Mouse (Mus musculus): ENCODE data around the gene Maml1. TPM values are rescaled to one million over a fixed set of nuclear protein-coding genes. Genes with fewer than 3 reads are reported as not detected.

The Maml1 gene
- polyA plus RNA-seq, 1 experiment from 2014 or later: 3.9 TPM

DNA sequence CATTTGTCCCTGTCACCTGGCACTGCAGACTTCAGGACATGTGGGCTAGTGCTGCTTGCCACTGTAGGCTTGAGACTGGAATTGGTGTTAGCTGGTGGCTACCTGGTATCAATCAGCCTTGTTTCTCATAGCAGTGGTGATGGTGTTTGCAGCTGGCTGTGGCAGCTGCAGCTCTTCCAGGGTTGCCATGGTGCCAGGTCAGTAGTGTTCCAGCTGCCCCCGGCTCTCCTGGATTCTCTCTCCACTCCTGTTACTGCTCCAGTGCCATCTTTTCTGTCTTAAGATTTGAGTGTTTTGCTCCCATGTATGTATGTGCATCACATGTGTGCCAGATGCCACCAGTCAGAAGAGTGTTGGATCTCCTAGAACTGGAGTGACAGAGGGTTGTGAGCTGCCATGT, 38.7 kb downstream of the Maml1 start:
- ATAC-seq: peak; percentile 30; the same call in 1 of the 2 replicates
- WGBS: 69% methylated on average over 1 of the region's 1 CpGs
- Histone ChIP-seq H3K9ac (replicated peaks; ENCODE audit: low read depth, low read length) (no peak overlapping the region), H3K4me1 (replicated peaks; ENCODE audit: control insufficient read depth, insufficient read depth, low read length) (peaks cover 5% of the 10 kb centered on the region; the same call in 1 of the 2 replicates), H3K36me3 (ENCODE audit: control insufficient read depth, insufficient read depth) (peaks cover 6% of the 10 kb centered on the region; the same call in 1 of the 2 replicates), H3K27ac (ENCODE audit: low read length) (no peak overlapping the region), H3K9me3 (ENCODE audit: control insufficient read depth, low read length) (no peaks in the 10 kb centered on the region), H3K4me2 (ENCODE audit: low read length) (no peak overlapping the region), H3K27me3 (replicated peaks; ENCODE audit: control insufficient read depth, insufficient read depth, low read length) (no peaks in the 10 kb centered on the region), H3K4me3 (replicated peaks; ENCODE audit: low read length) (no peak overlapping the region)

DNA sequence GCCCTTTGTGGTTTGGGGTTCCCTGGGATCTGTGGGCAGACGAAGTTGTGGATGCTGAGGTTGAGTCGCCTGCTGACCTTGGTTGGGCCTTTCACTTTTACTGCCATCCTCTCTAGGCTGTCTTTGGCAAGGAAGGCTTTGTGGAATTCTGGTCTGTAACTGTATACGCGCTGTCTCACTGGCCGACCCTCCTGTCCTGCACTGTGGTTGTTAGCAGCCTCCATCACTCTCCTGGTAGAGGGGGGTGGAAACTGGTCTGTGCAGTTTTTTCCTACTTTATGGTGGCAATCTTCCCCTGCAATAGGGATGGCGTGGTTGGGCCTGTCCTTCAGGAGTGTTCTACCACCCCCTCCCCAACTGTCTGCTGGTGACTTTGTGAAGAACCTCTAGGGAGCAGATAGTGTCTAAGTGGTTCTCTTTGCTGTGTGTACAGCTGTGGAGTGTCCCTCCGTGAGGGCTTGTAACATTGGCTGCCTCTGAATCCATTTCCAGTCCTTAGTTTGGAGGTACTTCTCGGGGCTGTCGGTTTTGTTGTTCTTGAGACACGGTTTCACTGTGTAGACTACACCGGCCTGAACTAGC, 39.3 kb downstream of the Maml1 start:
- 87% methylated on average over 11 of the region's 11 CpGs for WGBS

DNA sequence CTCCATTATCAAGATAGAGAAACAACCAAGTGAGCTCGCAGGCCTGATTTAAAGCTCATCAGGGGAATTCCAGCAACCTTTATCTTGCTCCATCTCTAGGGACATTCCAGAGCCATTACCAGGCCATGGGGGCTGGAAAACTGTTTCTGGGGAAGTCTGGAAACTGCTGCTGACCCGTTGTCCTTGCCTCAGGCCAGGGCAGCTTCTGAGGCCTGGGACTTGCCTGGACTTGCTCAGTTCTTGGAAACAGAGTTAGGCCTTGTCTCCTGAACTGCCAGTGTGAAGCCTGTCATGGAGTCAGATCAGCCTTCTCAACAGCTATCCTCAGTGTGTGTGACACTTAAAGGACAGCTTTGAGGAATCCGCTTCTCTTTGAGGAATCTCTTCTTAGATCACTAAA, 39.9 kb downstream of the Maml1 start:
- no peak overlapping the region for H3K4me3 ChIP-seq (replicated peaks; ENCODE audit: low read length)
- no peak overlapping the region for H3K27ac ChIP-seq (ENCODE audit: low read length)
- H3K4me2 ChIP-seq (ENCODE audit: low read length): no peak overlapping the region
- no peak overlapping the region for H3K9ac ChIP-seq (replicated peaks; ENCODE audit: low read depth, low read length)
- peaks cover 5% of the 10 kb centered on the region; the same call in 1 of the 2 replicates for H3K4me1 ChIP-seq (replicated peaks; ENCODE audit: control insufficient read depth, insufficient read depth, low read length)
- no peaks in the 10 kb centered on the region for H3K9me3 ChIP-seq (ENCODE audit: control insufficient read depth, low read length)
- H3K27me3 ChIP-seq (replicated peaks; ENCODE audit: control insufficient read depth, insufficient read depth, low read length): no peaks in the 10 kb centered on the region
- WGBS: 83% methylated on average over 3 of the region's 3 CpGs
- ATAC-seq: no peak
- peaks cover 3% of the 10 kb centered on the region; the same call in 1 of the 2 replicates for H3K36me3 ChIP-seq (ENCODE audit: control insufficient read depth, insufficient read depth)

More for the DNA sequence above, 39.3 kb downstream of the Maml1 start:
- Histone ChIP-seq H3K9ac (replicated peaks; ENCODE audit: low read depth, low read length) (no peak overlapping the region), H3K4me3 (replicated peaks; ENCODE audit: low read length) (no peak overlapping the region), H3K4me2 (ENCODE audit: low read length) (no peak overlapping the region), H3K27ac (ENCODE audit: low read length) (no peak overlapping the region), H3K9me3 (ENCODE audit: control insufficient read depth, low read length) (no peaks in the 10 kb centered on the region), H3K36me3 (ENCODE audit: control insufficient read depth, insufficient read depth) (peaks cover 6% of the 10 kb centered on the region; the same call in 1 of the 2 replicates), H3K4me1 (replicated peaks; ENCODE audit: control insufficient read depth, insufficient read depth, low read length) (peaks cover 5% of the 10 kb centered on the region; the same call in 1 of the 2 replicates), H3K27me3 (replicated peaks; ENCODE audit: control insufficient read depth, insufficient read depth, low read length) (no peaks in the 10 kb centered on the region)
- no peak for ATAC-seq

GRCm38 (mm10) chr11:50248473-50249171, 43.5 kb downstream of the Maml1 start:
- Histone ChIP-seq H3K36me3 (ENCODE audit: control insufficient read depth, insufficient read depth) (no peaks in the 10 kb centered on the region), H3K4me3 (replicated peaks; ENCODE audit: low read length) (no peak overlapping the region), H3K4me2 (ENCODE audit: low read length) (no peak overlapping the region), H3K4me1 (replicated peaks; ENCODE audit: control insufficient read depth, insufficient read depth, low read length) (no peaks in the 10 kb centered on the region), H3K9me3 (ENCODE audit: control insufficient read depth, low read length) (no peaks in the 10 kb centered on the region), H3K27ac (ENCODE audit: low read length) (no peak overlapping the region), H3K27me3 (replicated peaks; ENCODE audit: control insufficient read depth, insufficient read depth, low read length) (no peaks in the 10 kb centered on the region), H3K9ac (replicated peaks; ENCODE audit: low read depth, low read length) (no peak overlapping the region)
- no peak for ATAC-seq
- WGBS: 86% methylated on average over 7 of the region's 7 CpGs

DNA sequence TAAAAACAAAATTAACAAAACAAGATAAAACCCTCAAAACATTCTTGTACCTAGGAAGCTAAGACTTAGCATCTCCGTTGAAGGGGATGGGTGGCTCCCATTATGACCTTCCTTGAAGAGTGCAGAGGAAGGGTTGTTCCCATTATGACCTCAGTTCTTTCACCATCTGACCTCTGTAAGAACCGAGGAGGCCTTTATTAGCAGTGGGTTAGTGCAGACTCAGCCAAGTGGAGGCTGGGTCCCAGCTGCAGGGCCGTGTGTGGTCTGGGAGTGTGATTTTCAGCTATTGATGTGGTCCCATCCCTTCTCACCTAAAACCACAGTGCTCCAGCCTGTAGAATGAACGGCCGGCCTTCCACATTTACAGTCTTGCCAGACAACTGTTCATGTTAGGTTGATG, 46.8 kb downstream of the Maml1 start:
- no peak overlapping the region for H3K4me3 ChIP-seq (replicated peaks; ENCODE audit: low read length)
- no peaks in the 10 kb centered on the region for H3K36me3 ChIP-seq (ENCODE audit: control insufficient read depth, insufficient read depth)
- 79% methylated on average over 5 of the region's 5 CpGs for WGBS
- no peak overlapping the region for H3K4me2 ChIP-seq (ENCODE audit: low read length)
- no peaks in the 10 kb centered on the region for H3K4me1 ChIP-seq (replicated peaks; ENCODE audit: control insufficient read depth, insufficient read depth, low read length)
- no peak for ATAC-seq
- no peak overlapping the region for H3K9ac ChIP-seq (replicated peaks; ENCODE audit: low read depth, low read length)
- no peak overlapping the region for H3K27ac ChIP-seq (ENCODE audit: low read length)
- no peaks in the 10 kb centered on the region for H3K9me3 ChIP-seq (ENCODE audit: control insufficient read depth, low read length)
- H3K27me3 ChIP-seq (replicated peaks; ENCODE audit: control insufficient read depth, insufficient read depth, low read length): no peaks in the 10 kb centered on the region

DNA sequence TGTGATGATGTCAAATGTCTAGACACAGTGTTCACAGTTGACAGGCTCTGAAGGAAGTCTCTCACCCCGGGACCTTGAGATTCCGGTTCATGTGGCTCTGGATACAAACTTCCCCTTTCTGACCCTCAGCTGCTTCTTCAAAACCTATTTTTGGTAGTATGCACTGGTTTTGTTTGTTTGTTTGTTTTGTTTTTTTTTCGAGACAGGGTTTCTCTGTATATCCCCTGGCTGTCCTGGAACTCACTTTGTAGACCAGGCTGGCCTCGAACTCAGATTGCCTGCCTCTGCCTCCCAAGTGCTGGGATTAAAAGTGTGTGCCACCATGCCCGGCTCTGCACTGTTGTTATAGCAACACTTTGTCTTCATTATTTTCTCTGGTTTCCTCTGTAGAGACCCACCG, 48.2 kb downstream of the Maml1 start:
- H3K9ac ChIP-seq (replicated peaks; ENCODE audit: low read depth, low read length): no peak overlapping the region
- no peaks in the 10 kb centered on the region for H3K4me1 ChIP-seq (replicated peaks; ENCODE audit: control insufficient read depth, insufficient read depth, low read length)
- no peaks in the 10 kb centered on the region for H3K36me3 ChIP-seq (ENCODE audit: control insufficient read depth, insufficient read depth)
- no peak for ATAC-seq
- H3K27me3 ChIP-seq (replicated peaks; ENCODE audit: control insufficient read depth, insufficient read depth, low read length): no peaks in the 10 kb centered on the region
- H3K27ac ChIP-seq (ENCODE audit: low read length): no peak overlapping the region
- H3K4me2 ChIP-seq (ENCODE audit: low read length): no peak overlapping the region
- H3K4me3 ChIP-seq (replicated peaks; ENCODE audit: low read length): no peak overlapping the region
- 74% methylated on average over 6 of the region's 6 CpGs for WGBS
- H3K9me3 ChIP-seq (ENCODE audit: control insufficient read depth, low read length): no peaks in the 10 kb centered on the region

- H3K4me1 ChIP-seq (replicated peaks; ENCODE audit: control insufficient read depth, insufficient read depth, low read length): peaks cover 16% of the 10 kb centered on the region
- H3K9ac ChIP-seq (replicated peaks; ENCODE audit: low read depth, low read length): no peak overlapping the region
- no peak for ATAC-seq
- H3K36me3 ChIP-seq (ENCODE audit: control insufficient read depth, insufficient read depth): no peaks in the 10 kb centered on the region
- no peak overlapping the region for H3K27ac ChIP-seq (ENCODE audit: low read length)
- no peak overlapping the region for H3K4me3 ChIP-seq (replicated peaks; ENCODE audit: low read length)
- WGBS: 97% methylated on average over 7 of the region's 7 CpGs
- H3K27me3 ChIP-seq (replicated peaks; ENCODE audit: control insufficient read depth, insufficient read depth, low read length): 0 out of 2 replicates have a peak, but pooled peaks cover 4% of the 10 kb centered on the region
- no peaks in the 10 kb centered on the region for H3K9me3 ChIP-seq (ENCODE audit: control insufficient read depth, low read length)
- H3K4me2 ChIP-seq (ENCODE audit: low read length): no peak overlapping the region
These were observed 51.7 kb downstream of the Maml1 start for GRCm38 (mm10) chr11:50240235-50240911.

DNA sequence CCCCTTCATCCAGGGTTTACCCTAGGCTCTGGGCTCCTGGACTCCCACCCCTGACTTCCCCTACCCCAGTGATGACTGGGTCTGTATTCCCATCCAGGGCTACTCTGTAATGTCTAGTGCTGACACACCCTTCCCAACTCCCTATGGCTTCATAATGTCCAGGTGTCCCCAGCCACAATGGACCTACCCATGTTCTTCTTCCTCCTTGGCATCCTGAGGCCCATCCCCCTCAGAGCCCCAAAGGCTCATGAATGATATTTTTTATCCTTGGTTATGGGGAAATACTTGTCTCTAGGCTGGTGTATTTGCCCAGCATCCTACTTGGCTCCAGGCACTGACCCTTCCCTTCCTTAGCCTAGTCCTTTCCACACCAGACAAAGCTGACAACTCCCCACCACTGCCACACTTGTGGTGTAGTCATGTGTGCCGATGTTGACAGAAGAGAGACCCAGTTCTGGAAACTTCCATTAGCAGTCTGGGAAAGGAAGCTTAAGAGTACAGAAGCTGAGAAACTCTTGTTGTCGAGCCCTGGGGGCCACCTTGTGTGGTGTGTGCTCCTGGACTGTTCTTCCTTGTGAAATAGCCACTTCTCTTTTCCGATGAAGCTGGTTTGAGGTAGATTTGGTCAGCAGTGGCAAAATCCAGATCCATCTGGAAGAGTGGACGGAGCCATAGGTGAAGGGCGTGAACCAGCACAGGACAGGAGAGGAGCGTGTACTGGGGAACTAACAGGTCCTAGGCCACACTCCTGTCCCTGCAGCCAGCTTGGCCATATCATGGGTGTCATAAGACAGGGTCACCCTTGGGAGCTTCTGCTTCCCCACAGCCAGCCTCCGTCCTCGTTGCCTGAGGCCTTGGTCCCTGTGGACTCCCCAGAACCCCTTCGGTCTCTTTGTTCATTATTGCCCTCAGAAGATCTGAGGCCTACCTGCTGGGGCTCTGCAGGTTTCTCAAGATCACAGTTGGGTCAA, 53.0 kb downstream of the Maml1 start:
- Histone ChIP-seq H3K9ac (replicated peaks; ENCODE audit: low read depth, low read length) (no peak overlapping the region), H3K4me2 (ENCODE audit: low read length) (no peak overlapping the region), H3K36me3 (ENCODE audit: control insufficient read depth, insufficient read depth) (peaks cover 2% of the 10 kb centered on the region), H3K27me3 (replicated peaks; ENCODE audit: control insufficient read depth, insufficient read depth, low read length) (0 out of 2 replicates have a peak, but pooled peaks cover 4% of the 10 kb centered on the region), H3K4me3 (replicated peaks; ENCODE audit: low read length) (no peak overlapping the region), H3K4me1 (replicated peaks; ENCODE audit: control insufficient read depth, insufficient read depth, low read length) (peaks cover 16% of the 10 kb centered on the region), H3K9me3 (ENCODE audit: control insufficient read depth, low read length) (no peaks in the 10 kb centered on the region), H3K27ac (ENCODE audit: low read length) (no peak overlapping the region)
- no peak for ATAC-seq
- 94% methylated on average over 9 of the region's 9 CpGs for WGBS
